Mouse (Mus musculus): Measurements from ENCODE around the gene Capn13. TPM values are rescaled to one million over a fixed set of nuclear protein-coding genes. Genes with fewer than 3 reads are reported as not detected.

Gene Capn13
- polyA plus RNA-seq, 2 experiments: 0.09 TPM; not detected in 1

DNA sequence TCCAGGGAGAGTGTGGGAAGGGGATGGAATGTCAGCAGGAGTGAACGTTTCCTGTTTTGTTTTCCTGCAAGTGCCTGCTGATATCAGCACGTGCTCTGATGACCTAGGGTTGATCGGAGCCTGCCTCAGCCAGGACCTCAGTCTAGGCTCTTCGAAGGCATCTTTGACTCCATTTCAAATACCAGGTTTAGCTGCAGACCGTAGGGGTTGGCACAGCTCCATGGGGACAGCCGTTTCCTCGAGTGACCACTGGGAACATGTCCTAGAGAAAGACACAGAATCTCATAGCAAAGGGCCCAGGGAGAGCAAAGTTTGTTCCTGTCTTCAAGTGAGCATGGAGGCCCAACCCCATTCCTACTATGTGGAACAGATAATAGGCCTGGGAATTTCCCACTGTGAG is 94.0 kb downstream of the Capn13 start:
- Histone ChIP-seq H3K9me3 (ENCODE audit: control insufficient read depth, low read length) (no peaks in the 10 kb centered on the region), H3K36me3 (replicated peaks; ENCODE audit: control insufficient read depth, insufficient read depth, low read depth) (no peaks in the 10 kb centered on the region), H3K27me3 (ENCODE audit: control insufficient read depth, insufficient read depth, low read length) (no peaks in the 10 kb centered on the region; the same call in 1 of the 2 replicates), H3K4me2 (ENCODE audit: low read depth) (no peak overlapping the region), H3K4me1 (replicated peaks; ENCODE audit: control insufficient read depth in 2 of 2, insufficient read depth in 2 of 2, low read length in 1 of 2) (no peaks in the 10 kb centered on the region), H3K27ac (no peak overlapping the region), H3K4me3 (ENCODE audit: insufficient read depth in 1 of 2, low read depth in 2 of 2, low read length in 2 of 2) (no peak overlapping the region), H3K9ac (replicated peaks) (no peak overlapping the region)
- 36% methylated on average over 7 of the region's 7 CpGs for WGBS (ENCODE audit: insufficient replicate concordance)
- TF ChIP-seq EP300 (IDR thresholded peaks at IDR 0.05; ENCODE audit: low read depth) (no peak), CTCF (IDR thresholded peaks at IDR 0.05; ENCODE audit: low read depth) (no peak)
- ATAC-seq (ENCODE audit: insufficient read depth) (no peak), DNase-seq (ENCODE audit: low read depth in 3 of 3, low spot score in 3 of 3) (no peak)

DNA sequence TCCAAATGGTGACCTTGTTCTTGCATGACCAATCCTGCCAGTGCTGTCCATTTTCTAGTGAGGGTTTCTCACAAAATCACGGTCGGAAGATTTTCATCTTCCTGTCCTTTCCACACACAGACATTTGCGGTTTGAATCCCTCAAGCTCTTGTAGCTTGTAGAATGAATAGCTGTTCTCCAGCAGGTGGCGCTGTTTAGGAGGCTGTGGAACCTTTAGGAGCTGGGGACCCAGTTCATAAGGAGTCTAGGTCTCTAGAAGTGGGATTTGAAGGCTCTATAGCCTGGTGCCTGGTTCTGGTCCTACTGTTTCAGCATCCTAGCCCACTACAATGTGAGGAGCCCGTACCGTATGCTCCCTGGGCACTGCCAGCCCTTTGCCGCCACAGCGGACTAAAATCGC is 95.0 kb downstream of the Capn13 start:
- no peaks in the 10 kb centered on the region for H3K36me3 ChIP-seq (replicated peaks; ENCODE audit: control insufficient read depth, insufficient read depth, low read depth)
- no peak overlapping the region for H3K27ac ChIP-seq
- no peak overlapping the region for H3K4me3 ChIP-seq (ENCODE audit: insufficient read depth in 1 of 2, low read depth in 2 of 2, low read length in 2 of 2)
- WGBS (ENCODE audit: insufficient replicate concordance): 44% methylated on average over 9 of the region's 9 CpGs
- H3K27me3 ChIP-seq (ENCODE audit: control insufficient read depth, insufficient read depth, low read length): no peaks in the 10 kb centered on the region; the same call in 1 of the 2 replicates
- DNase-seq (ENCODE audit: low read depth in 3 of 3, low spot score in 3 of 3): peak; percentile 32 to 36 (median 32)
- no peak overlapping the region for H3K4me2 ChIP-seq (ENCODE audit: low read depth)
- H3K4me1 ChIP-seq (replicated peaks; ENCODE audit: control insufficient read depth in 2 of 2, insufficient read depth in 2 of 2, low read length in 1 of 2): no peaks in the 10 kb centered on the region
- no peaks in the 10 kb centered on the region for H3K9me3 ChIP-seq (ENCODE audit: control insufficient read depth, low read length)
- H3K9ac ChIP-seq (replicated peaks): no peak overlapping the region
- TF ChIP-seq EP300 (IDR thresholded peaks at IDR 0.05; ENCODE audit: low read depth) (no peak), CTCF (IDR thresholded peaks at IDR 0.05; ENCODE audit: low read depth) (peak; percentile 77)
- ATAC-seq (ENCODE audit: insufficient read depth): no peak

DNA sequence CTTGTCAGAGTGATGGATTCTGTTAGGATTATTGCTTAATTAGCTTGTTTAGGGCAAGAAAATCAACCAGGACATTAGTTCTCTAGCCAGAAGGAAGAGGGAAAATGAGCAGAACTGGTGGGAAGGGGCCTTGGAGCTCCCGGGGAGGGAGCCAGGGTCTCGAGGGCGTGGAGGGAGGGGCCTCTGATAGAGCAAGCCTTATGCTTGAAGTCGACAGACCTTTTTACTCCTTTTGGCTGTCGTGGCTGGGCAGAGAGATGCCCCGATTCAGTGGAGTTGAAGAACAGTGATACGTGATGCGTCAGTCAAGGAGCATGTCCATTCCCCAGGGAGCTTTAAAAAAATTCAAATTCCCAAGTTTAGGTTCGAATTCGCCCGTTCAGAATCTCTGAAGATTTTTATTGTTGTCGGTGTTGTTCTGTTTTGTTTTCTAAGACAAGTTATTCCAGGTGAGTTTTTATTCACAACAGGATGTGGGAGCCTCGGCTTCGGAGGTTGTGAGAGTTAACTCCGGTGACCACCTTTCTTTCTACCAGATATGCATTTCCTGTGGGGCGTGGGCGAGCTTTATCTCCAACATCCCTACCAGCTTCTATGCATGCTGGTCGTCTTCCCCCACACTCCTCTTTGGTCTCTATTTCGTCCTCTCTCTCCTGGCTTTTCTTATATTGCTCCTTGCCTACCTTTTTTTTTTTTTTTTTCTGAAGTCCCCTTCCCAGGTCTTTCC is 96.4 kb downstream of the Capn13 start:
- no peaks in the 10 kb centered on the region for H3K36me3 ChIP-seq (replicated peaks; ENCODE audit: control insufficient read depth, insufficient read depth, low read depth)
- no peak overlapping the region for H3K9ac ChIP-seq (replicated peaks)
- H3K4me1 ChIP-seq (replicated peaks; ENCODE audit: control insufficient read depth in 2 of 2, insufficient read depth in 2 of 2, low read length in 1 of 2): no peaks in the 10 kb centered on the region
- H3K4me3 ChIP-seq (ENCODE audit: insufficient read depth in 1 of 2, low read depth in 2 of 2, low read length in 2 of 2): no peak overlapping the region
- 28% methylated on average over 19 of the region's 19 CpGs for WGBS (ENCODE audit: insufficient replicate concordance)
- H3K27ac ChIP-seq: no peak overlapping the region
- no peak for ATAC-seq (ENCODE audit: insufficient read depth)
- no peaks in the 10 kb centered on the region for H3K9me3 ChIP-seq (ENCODE audit: control insufficient read depth, low read length)
- no peak for TF ChIP-seq EP300 (IDR thresholded peaks at IDR 0.05; ENCODE audit: low read depth)
- TF ChIP-seq CTCF (IDR thresholded peaks at IDR 0.05; ENCODE audit: low read depth): no peak
- no peaks in the 10 kb centered on the region; the same call in 1 of the 2 replicates for H3K27me3 ChIP-seq (ENCODE audit: control insufficient read depth, insufficient read depth, low read length)
- no peak overlapping the region for H3K4me2 ChIP-seq (ENCODE audit: low read depth)
- no peak for DNase-seq (ENCODE audit: low read depth in 3 of 3, low spot score in 3 of 3)

DNA sequence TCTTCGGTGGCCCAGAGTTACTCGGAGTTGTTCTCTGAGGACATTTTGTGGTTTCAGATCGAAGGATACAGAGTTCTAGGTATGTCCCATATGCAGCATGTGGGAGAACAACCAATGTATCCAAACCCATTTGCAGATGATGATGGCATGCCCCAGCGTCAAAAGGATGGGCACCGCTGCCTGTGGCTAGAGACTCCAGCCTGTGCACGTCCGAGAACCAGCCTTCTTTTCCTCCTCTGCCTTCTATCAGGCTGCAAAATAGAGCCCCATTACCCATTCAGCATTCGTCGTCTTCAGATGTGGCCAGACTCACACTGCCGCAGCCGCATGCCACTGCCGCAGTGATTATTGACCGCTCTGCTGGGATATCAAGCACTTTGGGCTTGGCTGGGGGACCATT is 97.0 kb downstream of the Capn13 start:
- Histone ChIP-seq H3K4me1 (replicated peaks; ENCODE audit: control insufficient read depth in 2 of 2, insufficient read depth in 2 of 2, low read length in 1 of 2) (no peaks in the 10 kb centered on the region), H3K9ac (replicated peaks) (no peak overlapping the region), H3K27me3 (ENCODE audit: control insufficient read depth, insufficient read depth, low read length) (no peaks in the 10 kb centered on the region; the same call in 1 of the 2 replicates), H3K4me2 (ENCODE audit: low read depth) (no peak overlapping the region), H3K4me3 (ENCODE audit: insufficient read depth in 1 of 2, low read depth in 2 of 2, low read length in 2 of 2) (no peak overlapping the region), H3K36me3 (replicated peaks; ENCODE audit: control insufficient read depth, insufficient read depth, low read depth) (no peaks in the 10 kb centered on the region), H3K27ac (no peak overlapping the region), H3K9me3 (ENCODE audit: control insufficient read depth, low read length) (no peaks in the 10 kb centered on the region)
- DNase-seq (ENCODE audit: low read depth in 3 of 3, low spot score in 3 of 3): no peak
- no peak for TF ChIP-seq CTCF (IDR thresholded peaks at IDR 0.05; ENCODE audit: low read depth)
- TF ChIP-seq EP300 (IDR thresholded peaks at IDR 0.05; ENCODE audit: low read depth): no peak
- WGBS (ENCODE audit: insufficient replicate concordance): 59% methylated on average over 13 of the region's 13 CpGs
- ATAC-seq (ENCODE audit: insufficient read depth): no peak

DNA sequence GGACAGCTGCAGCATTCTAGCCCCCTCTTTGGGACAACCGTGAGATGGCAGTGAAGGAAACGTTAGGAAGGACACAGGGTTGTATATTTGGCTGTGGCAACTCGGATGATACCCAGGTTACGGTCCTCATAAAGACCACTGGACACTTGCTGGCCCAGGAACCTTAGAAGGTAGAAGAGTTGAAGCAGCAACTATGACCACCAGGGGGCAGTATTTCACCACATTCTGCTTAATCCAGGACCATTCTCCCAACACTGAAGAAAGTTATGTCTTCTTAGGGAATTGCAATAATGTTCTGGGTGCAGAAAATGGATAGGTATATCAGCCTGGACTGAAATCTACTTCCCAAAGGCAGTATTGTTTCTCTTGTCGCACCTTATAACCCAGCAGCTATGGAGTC is 97.4 kb downstream of the Capn13 start:
- ATAC-seq (ENCODE audit: insufficient read depth): no peak
- H3K4me1 ChIP-seq (replicated peaks; ENCODE audit: control insufficient read depth in 2 of 2, insufficient read depth in 2 of 2, low read length in 1 of 2): no peaks in the 10 kb centered on the region
- H3K9me3 ChIP-seq (ENCODE audit: control insufficient read depth, low read length): no peaks in the 10 kb centered on the region
- H3K36me3 ChIP-seq (replicated peaks; ENCODE audit: control insufficient read depth, insufficient read depth, low read depth): no peaks in the 10 kb centered on the region
- H3K9ac ChIP-seq (replicated peaks): no peak overlapping the region
- H3K4me2 ChIP-seq (ENCODE audit: low read depth): no peak overlapping the region
- H3K27ac ChIP-seq: no peak overlapping the region
- 22% methylated on average over 5 of the region's 5 CpGs for WGBS (ENCODE audit: insufficient replicate concordance)
- H3K4me3 ChIP-seq (ENCODE audit: insufficient read depth in 1 of 2, low read depth in 2 of 2, low read length in 2 of 2): no peak overlapping the region
- peak in 2 of 3 experiments; percentile 33 to 37 for DNase-seq (ENCODE audit: low read depth in 3 of 3, low spot score in 3 of 3)
- TF ChIP-seq CTCF (IDR thresholded peaks at IDR 0.05; ENCODE audit: low read depth) (peak; percentile 81), EP300 (IDR thresholded peaks at IDR 0.05; ENCODE audit: low read depth) (no peak)
- no peaks in the 10 kb centered on the region; the same call in 1 of the 2 replicates for H3K27me3 ChIP-seq (ENCODE audit: control insufficient read depth, insufficient read depth, low read length)

Data from liver, embryonic 14.5 days (tissue).